Mouse (Mus musculus): ENCODE results near the gene Fgf9.

GRCm38 (mm10) chr14:58104266-58104665 lies 33.9 kb downstream of the Fgf9 start:
- TF ChIP-seq CTCF (conservative IDR thresholded peaks at IDR 0.05; ENCODE audit: low read length) = no peak
- no peak for TF ChIP-seq POU5F1 (IDR thresholded peaks at IDR 0.05; ENCODE audit: borderline replicate concordance, low read length)
